Mouse (Mus musculus) embryonic facial prominence, embryonic 11.5 days (tissue): ENCODE results near the gene S1pr2. TPM values are rescaled to one million over a fixed set of nuclear protein-coding genes. Genes with fewer than 3 reads are reported as not detected.
A peak's percentile ranks its signal among the peaks of the same experiment; 100 is the strongest.

Source experiments
- ATAC-seq: fragments of 200-750 bp; cut with Nextera tagmentation; replicated peaks from 2 replicates; pipeline ENCODE4 v1.8.0; 2017; ENCODE audit warnings: low read depth; ENCODE audit not compliant: insufficient number of reproducible peaks, low FRiP score, low TSS enrichment
- DNase-seq: peaks from one replicate; pipeline ENCODE4 v3.0.0-alpha.2; 2015; ENCODE audit warnings: low spot score
- H3K27ac ChIP-seq: fragments of 300-500 bp; sonication (generic); replicated peaks from 2 replicates; pipeline ENCODE4 v1.5.1; 2014; ENCODE audit warnings: mild to moderate bottlenecking, low read depth, low read length, control low read depth
- H3K27me3 ChIP-seq: fragments of 300-500 bp; sonication (generic); 2 replicates; pipeline ENCODE4 v1.6.1; 2014; ENCODE audit warnings: mild to moderate bottlenecking, low read length, moderate library complexity, mixed read lengths; ENCODE audit not compliant: control insufficient read depth, insufficient read depth
- H3K36me3 ChIP-seq: fragments of 300-500 bp; sonication (generic); replicated peaks from 2 replicates; pipeline ENCODE4 v1.6.1; 2014; ENCODE audit warnings: low read depth, mild to moderate bottlenecking, low read length, moderate library complexity, mixed read lengths; ENCODE audit not compliant: control insufficient read depth, insufficient read depth
- H3K4me1 ChIP-seq: fragments of 300-500 bp; sonication (generic); 2 replicates; pipeline ENCODE4 v1.6.1; 2014; ENCODE audit warnings: low read length, mixed read lengths; ENCODE audit not compliant: control insufficient read depth, insufficient read depth
- H3K4me2 ChIP-seq: fragments of 300-500 bp; sonication (generic); 2 replicates; pipeline ENCODE4 v1.6.1; 2014; ENCODE audit warnings: low read depth, mild to moderate bottlenecking, control low read depth, low read length, moderate library complexity
- H3K4me3 ChIP-seq: fragments of 300-500 bp; sonication (generic); 2 replicates; pipeline ENCODE4 v1.5.1; 2014; ENCODE audit warnings: low read depth, low read length, control low read depth
- H3K9ac ChIP-seq: fragments of 300-500 bp; sonication (generic); replicated peaks from 2 replicates; pipeline ENCODE4 v1.6.1; 2014; ENCODE audit warnings: mild to moderate bottlenecking, control low read depth, low read length
- H3K9me3 ChIP-seq: fragments of 300-500 bp; sonication (generic); replicated peaks from 2 replicates; pipeline ENCODE4 v1.6.1; 2016; ENCODE audit warnings: mild to moderate bottlenecking, low read length, inconsistent platforms, mixed read lengths; ENCODE audit not compliant: control insufficient read depth
- WGBS: fragments of 180-500 bp; shearing (Covaris S2); extraction: QIAGEN DNeasy Blood & Tissue Kit; methylation state at CpG from one replicate; pipeline ENCODE4 v1.1.7; 2014; 5-methylcytosine and 5-hydroxymethylcytosine counted together
- polyA plus RNA-seq: library from polyadenylated mRNA; unstranded; fragments of >200 nt; fragmentation: Nextera tagmentation; extraction: Ambion mirVana; gene quantifications from 2 replicates; pipeline ENCODE4 v1.2.1, GENCODE M21; 2014

S1pr2 gene
- polyA plus RNA-seq, 1 experiment from 2014 or later: 37.5 TPM

GRCm38 (mm10) chr9:20956989-20957388 lies 19.6 kb downstream of the S1pr2 start:
- Histone ChIP-seq H3K27ac (no peak overlapping the region), H3K27me3 (no peaks in the 10 kb centered on the region), H3K4me2 (no peak overlapping the region), H3K4me1 (no peaks in the 10 kb centered on the region), H3K4me3 (no peak overlapping the region), H3K9ac (no peak overlapping the region), H3K9me3 (no peaks in the 10 kb centered on the region), H3K36me3 (no peaks in the 10 kb centered on the region)
- ATAC-seq (no peak), DNase-seq (no peak)
- WGBS: 84% methylated on average over 3 of the region's 3 CpGs

GRCm38 (mm10) chr9:20952520-20953227 lies 23.9 kb downstream of the S1pr2 start:
- Histone ChIP-seq H3K4me2 (peak overlapping the region; percentile 84), H3K4me1 (peaks cover 4% of the 10 kb centered on the region; the same call in 1 of the 2 replicates), H3K4me3 (peak overlapping the region; percentile 92), H3K36me3 (no peaks in the 10 kb centered on the region), H3K27ac (peak overlapping the region; percentile 88), H3K27me3 (no peaks in the 10 kb centered on the region), H3K9me3 (no peaks in the 10 kb centered on the region), H3K9ac (peak overlapping the region; percentile 91)
- DNase-seq: peak; percentile 98
- ATAC-seq: peak; percentile 94
- WGBS: under 1% methylated on average over 51 of the region's 51 CpGs

DNA sequence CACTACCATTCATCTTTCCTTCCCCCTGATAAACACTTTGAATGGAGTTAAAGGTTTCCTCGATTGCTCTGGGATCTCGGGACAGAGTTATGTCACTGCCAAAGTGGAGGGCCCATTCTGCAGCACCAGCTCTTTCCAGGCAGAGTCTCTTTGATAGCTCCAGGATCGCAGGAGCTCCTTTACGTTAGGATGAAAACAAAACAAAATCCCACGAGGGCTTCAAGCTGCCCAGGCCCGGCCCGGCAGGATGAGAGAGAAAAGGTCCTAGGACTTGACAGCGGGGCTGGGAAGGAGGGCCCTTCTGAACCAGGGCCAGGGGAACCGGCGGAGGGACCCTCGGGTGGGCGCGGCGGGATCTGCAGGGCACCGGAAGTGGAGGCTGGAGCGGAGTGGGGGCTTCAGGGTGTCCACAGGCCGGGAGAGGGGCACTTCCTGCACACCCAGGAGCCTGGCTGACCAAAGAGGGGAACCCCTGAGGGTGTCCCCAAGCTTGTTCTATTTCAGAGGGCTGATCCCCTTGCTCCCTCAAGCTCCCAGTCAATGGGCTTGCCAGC lies 24.5 kb downstream of the S1pr2 start:
- WGBS: 1% methylated on average over 16 of the region's 17 CpGs
- Histone ChIP-seq H3K27ac (peak overlapping the region; percentile 88), H3K4me2 (peak overlapping the region; percentile 84), H3K27me3 (no peaks in the 10 kb centered on the region), H3K9ac (peak overlapping the region; percentile 91), H3K9me3 (no peaks in the 10 kb centered on the region), H3K36me3 (no peaks in the 10 kb centered on the region), H3K4me3 (peak overlapping the region; percentile 92), H3K4me1 (peaks cover 4% of the 10 kb centered on the region; the same call in 1 of the 2 replicates)
- DNase-seq: no peak
- ATAC-seq: peak; percentile 74

- peak; percentile 52 for DNase-seq
- Histone ChIP-seq H3K27me3 (no peaks in the 10 kb centered on the region), H3K4me2 (peak overlapping the region; percentile 84), H3K9me3 (no peaks in the 10 kb centered on the region), H3K4me1 (peaks cover 4% of the 10 kb centered on the region; the same call in 1 of the 2 replicates), H3K4me3 (peak overlapping the region; percentile 92), H3K36me3 (no peaks in the 10 kb centered on the region), H3K27ac (peak overlapping the region; percentile 88; the same call in 1 of the 2 replicates), H3K9ac (peak overlapping the region; percentile 91)
- ATAC-seq: no peak
- WGBS: 15% methylated on average over 14 of the region's 14 CpGs
These were observed 25.1 kb downstream of the S1pr2 start for GRCm38 (mm10) chr9:20951441-20951840.

- ATAC-seq (no peak), DNase-seq (no peak)
- Histone ChIP-seq H3K4me3 (no peak overlapping the region; the same call in 1 of the 2 replicates), H3K4me1 (peaks cover 4% of the 10 kb centered on the region; the same call in 1 of the 2 replicates), H3K9ac (peak overlapping the region; percentile 39; the same call in 1 of the 2 replicates), H3K36me3 (no peaks in the 10 kb centered on the region), H3K4me2 (no peak overlapping the region), H3K9me3 (no peaks in the 10 kb centered on the region), H3K27me3 (no peaks in the 10 kb centered on the region), H3K27ac (no peak overlapping the region)
These were observed 26.2 kb downstream of the S1pr2 start for GRCm38 (mm10) chr9:20950419-20950818.

DNA sequence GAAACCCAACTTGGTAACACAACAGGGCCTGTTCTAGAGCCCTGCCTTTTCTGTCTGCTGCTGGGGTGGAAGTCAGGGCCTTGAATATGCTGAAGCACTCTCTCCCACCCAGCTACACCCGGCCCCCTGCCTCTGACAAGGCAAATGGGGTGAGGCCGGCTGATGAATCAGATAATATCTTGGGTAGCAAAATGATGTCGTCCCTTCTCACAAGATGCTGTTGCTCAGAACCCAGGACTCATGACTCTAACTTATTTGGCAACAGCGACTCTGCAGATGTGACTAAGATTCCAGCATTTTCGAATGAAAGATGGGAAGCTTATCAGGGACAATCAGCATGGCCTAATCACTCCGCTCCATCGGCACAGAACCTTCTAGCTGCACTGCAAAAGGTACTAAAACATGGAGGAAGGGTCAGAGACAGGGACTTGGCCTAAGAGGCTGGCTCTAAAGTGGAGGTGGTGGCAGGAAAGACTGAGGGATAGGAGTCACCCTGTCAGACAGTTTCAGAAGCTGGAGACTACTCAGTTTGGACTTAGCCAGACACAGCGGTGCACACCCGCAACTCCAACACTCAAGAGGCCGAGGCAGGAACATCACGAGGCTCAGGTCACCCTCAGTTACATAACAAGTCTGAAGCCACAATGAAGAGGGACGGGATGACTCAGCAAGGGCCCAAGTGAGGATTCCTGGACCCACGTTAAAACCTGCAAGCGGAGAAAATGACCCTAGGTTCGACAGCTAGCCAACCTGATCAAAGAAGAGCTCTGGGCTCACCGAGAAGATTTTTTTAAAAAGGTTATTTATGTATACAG lies 30.3 kb downstream of the S1pr2 start:
- Histone ChIP-seq H3K9ac (no peak overlapping the region), H3K27ac (no peak overlapping the region), H3K27me3 (no peaks in the 10 kb centered on the region), H3K4me3 (no peak overlapping the region), H3K36me3 (0 out of 2 replicates have a peak, but pooled peaks cover 2% of the 10 kb centered on the region), H3K4me2 (no peak overlapping the region), H3K4me1 (peaks cover 8% of the 10 kb centered on the region), H3K9me3 (no peaks in the 10 kb centered on the region)
- ATAC-seq: no peak
- DNase-seq: no peak
- 81% methylated on average over 16 of the region's 16 CpGs for WGBS

DNA sequence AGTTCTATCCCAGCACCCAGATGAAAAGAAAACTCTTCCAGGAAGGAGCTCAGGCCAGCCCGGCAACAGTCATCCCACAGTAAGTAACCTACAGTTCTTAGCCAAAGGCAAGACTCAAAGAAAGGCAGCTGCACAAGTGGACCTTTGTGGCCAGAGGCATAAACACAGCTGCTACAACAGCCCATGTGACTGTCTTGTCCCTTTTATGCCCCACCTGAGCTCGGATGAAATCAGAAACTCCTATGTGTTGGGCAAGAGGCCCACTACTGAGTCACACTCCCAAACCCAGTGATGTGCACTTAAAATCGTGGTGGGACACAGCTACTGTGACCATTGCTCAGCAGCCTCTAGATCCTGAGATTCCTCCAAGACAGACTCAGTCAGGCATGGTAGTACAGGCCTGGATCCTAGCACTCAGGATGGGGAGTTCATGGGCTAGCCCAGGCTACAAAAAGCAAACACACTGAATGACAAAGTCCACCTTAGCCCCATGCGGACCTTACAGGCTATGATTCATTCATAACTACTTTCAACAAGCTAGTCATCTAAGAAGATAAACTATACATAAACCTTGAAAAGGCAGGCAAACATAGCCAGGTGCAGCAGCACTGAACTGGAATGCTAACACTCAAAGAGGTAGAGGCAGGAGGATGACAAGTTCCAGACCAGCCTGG lies 31.7 kb downstream of the S1pr2 start:
- Histone ChIP-seq H3K4me3 (no peak overlapping the region), H3K36me3 (peaks cover 12% of the 10 kb centered on the region), H3K4me1 (peaks cover 6% of the 10 kb centered on the region; the same call in 1 of the 2 replicates), H3K27ac (no peak overlapping the region), H3K9ac (peak overlapping the region; percentile 18; the same call in 1 of the 2 replicates), H3K9me3 (no peaks in the 10 kb centered on the region), H3K27me3 (no peaks in the 10 kb centered on the region), H3K4me2 (no peak overlapping the region)
- no peak for DNase-seq
- 55% methylated on average over 4 of the region's 4 CpGs for WGBS
- ATAC-seq: no peak
